Mouse (Mus musculus) heart, postnatal 0 days (tissue): ENCODE data around the gene Med1.

Source experiments
- CTCF ChIP-seq: IDR thresholded peaks from 2 replicates; pipeline ENCODE4 v1.5.1; 2016; ENCODE audit warnings: antibody characterized with exemption, control low read depth, low read depth
- EP300 ChIP-seq: IDR thresholded peaks from 2 replicates; pipeline ENCODE4 v1.6.1; 2016; ENCODE audit warnings: antibody characterized with exemption, low read depth

DNA sequence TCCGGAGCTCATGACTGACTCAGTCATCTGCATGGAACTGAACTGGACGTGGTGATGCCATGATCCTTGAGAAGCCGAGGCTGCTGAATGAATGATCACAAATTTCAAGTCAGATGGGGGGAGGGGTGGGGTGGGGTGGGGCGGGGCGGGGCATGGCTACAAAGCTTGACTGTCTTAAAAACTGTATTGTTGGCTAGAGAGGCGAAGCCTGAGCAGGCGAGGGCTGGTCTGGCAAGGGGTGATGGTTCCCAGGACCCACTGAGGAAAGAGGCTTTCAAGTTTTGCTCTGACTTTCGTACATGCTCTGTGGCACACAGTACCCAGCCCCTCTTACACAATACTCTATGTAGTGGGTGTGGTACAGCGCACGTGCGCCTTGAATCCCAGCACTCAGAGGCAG lies 55.3 kb downstream of the Med1 start:
- TF ChIP-seq CTCF: no peak
- TF ChIP-seq EP300: no peak
